Mouse (Mus musculus) midbrain, embryonic 16.5 days (tissue): ENCODE measurements around the gene Top3b. TPM values are rescaled to one million over a fixed set of nuclear protein-coding genes. Genes with fewer than 3 reads are reported as not detected.

ENCODE experiments used
- ATAC-seq: fragments of 200-750 bp; cut with Nextera tagmentation; 2 replicates; pipeline ENCODE4 v1.8.0; 2017; ENCODE audit warnings: moderate TSS enrichment
- H3K27ac ChIP-seq: fragments of 300-500 bp; sonication (generic); 2 replicates; pipeline ENCODE4 v1.5.1; 2014; ENCODE audit warnings: mild to moderate bottlenecking, low read length, mixed read lengths
- H3K27me3 ChIP-seq: fragments of 300-500 bp; sonication (generic); 2 replicates; pipeline ENCODE4 v1.6.1; 2014; ENCODE audit warnings: low read depth, low read length, mixed read lengths; ENCODE audit not compliant: control insufficient read depth, insufficient read depth
- H3K36me3 ChIP-seq: fragments of 300-500 bp; sonication (generic); 2 replicates; pipeline ENCODE4 v1.6.1; 2014; ENCODE audit warnings: mild to moderate bottlenecking, low read length, moderate library complexity, mixed read lengths; ENCODE audit not compliant: control insufficient read depth, insufficient read depth
- H3K4me1 ChIP-seq: fragments of 300-500 bp; sonication (generic); 2 replicates; pipeline ENCODE4 v1.6.1; 2014; ENCODE audit warnings: mild to moderate bottlenecking, low read length, mixed read lengths; ENCODE audit not compliant: control insufficient read depth, insufficient read depth
- H3K4me2 ChIP-seq: fragments of 300-500 bp; sonication (generic); 2 replicates; pipeline ENCODE4 v1.6.1; 2014; ENCODE audit warnings: mild to moderate bottlenecking, low read length, mixed read lengths
- H3K4me3 ChIP-seq: fragments of 300-500 bp; sonication (generic); 2 replicates; pipeline ENCODE4 v1.5.1; 2014; ENCODE audit warnings: low read depth, mild to moderate bottlenecking, low read length, moderate library complexity, mixed read lengths
- H3K9ac ChIP-seq: fragments of 300-500 bp; sonication (generic); 2 replicates; pipeline ENCODE4 v1.6.1; 2014; ENCODE audit warnings: low read depth, low read length, mixed read lengths
- H3K9me3 ChIP-seq: fragments of 300-500 bp; sonication (generic); replicated peaks from 2 replicates; pipeline ENCODE4 v1.6.1; 2014; ENCODE audit warnings: mild to moderate bottlenecking, low read length, mixed read lengths; ENCODE audit not compliant: control insufficient read depth, poor library complexity, severe bottlenecking
- whole genome bisulfite sequencing: fragments of 180-500 bp; shearing (Covaris S2); extraction: QIAGEN DNeasy Blood & Tissue Kit; methylation state at CpG from one replicate; pipeline ENCODE4 v1.1.7; 2014; 5-methylcytosine and 5-hydroxymethylcytosine counted together
- polyA plus RNA-seq: library from polyadenylated mRNA; unstranded; fragments of >200 nt; fragmentation: Nextera tagmentation; extraction: Ambion mirVana; gene quantifications from 2 replicates; pipeline ENCODE4 v1.2.1, GENCODE M21; 2015

The Top3b gene
- polyA plus RNA-seq, result 72.5 and 73.1 TPM in 2 replicates

DNA sequence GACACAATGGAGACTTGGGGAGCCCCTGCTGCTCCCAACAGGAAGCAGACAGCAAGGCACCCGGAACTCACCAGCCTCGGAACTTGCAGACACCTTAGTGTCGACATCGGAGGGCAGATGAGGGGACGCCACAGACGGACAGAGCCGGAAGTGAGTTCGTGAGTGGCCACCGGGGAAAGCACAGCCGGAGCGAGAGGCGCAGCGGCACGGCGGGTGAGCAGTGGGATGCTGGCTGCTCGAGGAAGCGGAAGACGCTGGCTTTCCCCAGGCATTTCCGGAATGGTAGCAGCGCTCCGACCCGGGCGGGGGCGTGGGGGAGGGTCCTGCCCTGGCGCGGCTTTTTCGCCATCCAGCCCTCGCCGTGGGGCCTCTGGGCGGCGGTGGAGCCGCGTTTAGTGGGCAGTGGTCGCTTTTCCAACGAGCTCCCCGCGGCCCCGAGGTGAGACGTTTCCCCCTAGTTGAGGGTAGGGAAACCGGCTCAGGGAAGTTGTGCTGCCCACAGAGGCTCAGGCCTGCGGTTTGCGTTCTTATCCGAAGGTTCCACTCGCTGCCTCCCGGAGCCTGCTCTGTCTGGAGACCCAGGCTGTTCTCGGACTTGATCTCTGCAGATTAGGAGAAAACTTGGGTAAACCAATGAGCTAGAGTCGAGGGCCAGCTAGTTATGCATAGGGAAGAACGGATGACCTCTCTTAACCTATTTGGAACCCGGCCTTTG is at the start of gene Top3b, which contains the start of gene Vpreb1:
Gene Top3b, plus strand, starts transcription at position 120 of the 715 bp plus-strand sequence.
Gene Vpreb1, minus strand, starts transcription at position 227 of the 715 bp plus-strand sequence.
- peaks cover 1% of the 10 kb centered on the region; the same call in 1 of the 2 replicates for H3K36me3 ChIP-seq
- peaks cover 14% of the 10 kb centered on the region for H3K4me1 ChIP-seq
- under 1% methylated on average over 48 of the region's 49 CpGs for WGBS
- ATAC-seq, result peak; percentile 96
- peak within 1 kb of the TSS; percentile 92 for H3K27ac ChIP-seq
- H3K4me2 ChIP-seq, result peak within 1 kb of the TSS; percentile 75
- peak within 1 kb of the TSS; percentile 85 for H3K9ac ChIP-seq
- H3K9me3 ChIP-seq, result no peaks in the 10 kb centered on the region
- H3K27me3 ChIP-seq, result no peaks in the 10 kb centered on the region
- peak within 1 kb of the TSS; percentile 69 for H3K4me3 ChIP-seq

DNA sequence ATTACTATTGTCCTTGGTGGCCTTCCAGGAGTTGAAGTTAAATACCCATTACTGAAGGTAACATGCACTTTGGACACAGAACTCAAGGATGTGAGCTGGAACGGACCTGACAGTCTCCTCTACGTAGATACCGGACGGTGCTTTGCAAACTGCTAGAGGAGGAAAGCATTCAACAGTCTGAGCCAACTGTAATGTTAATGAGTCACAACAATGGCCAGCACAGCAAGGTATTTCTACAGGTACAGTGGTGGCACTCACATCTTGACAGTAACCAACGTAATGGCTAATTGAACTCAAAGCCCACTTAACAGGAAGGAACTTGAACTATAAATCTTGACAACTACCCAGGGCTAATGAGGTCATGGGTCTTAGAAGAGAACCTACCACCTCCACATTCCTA is 45.1 kb upstream of the Top3b start:
- no peak for ATAC-seq
- 32% methylated on average over 5 of the region's 5 CpGs for WGBS
- no peak overlapping the region for H3K9ac ChIP-seq
- peaks cover 2% of the 10 kb centered on the region; the same call in 1 of the 2 replicates for H3K4me1 ChIP-seq
- peaks cover 7% of the 10 kb centered on the region for H3K36me3 ChIP-seq
- peaks cover 3% of the 10 kb centered on the region; the same call in 1 of the 2 replicates for H3K9me3 ChIP-seq
- no peak overlapping the region for H3K4me3 ChIP-seq
- H3K27ac ChIP-seq, result no peak overlapping the region
- no peaks in the 10 kb centered on the region for H3K27me3 ChIP-seq
- no peak overlapping the region for H3K4me2 ChIP-seq

DNA sequence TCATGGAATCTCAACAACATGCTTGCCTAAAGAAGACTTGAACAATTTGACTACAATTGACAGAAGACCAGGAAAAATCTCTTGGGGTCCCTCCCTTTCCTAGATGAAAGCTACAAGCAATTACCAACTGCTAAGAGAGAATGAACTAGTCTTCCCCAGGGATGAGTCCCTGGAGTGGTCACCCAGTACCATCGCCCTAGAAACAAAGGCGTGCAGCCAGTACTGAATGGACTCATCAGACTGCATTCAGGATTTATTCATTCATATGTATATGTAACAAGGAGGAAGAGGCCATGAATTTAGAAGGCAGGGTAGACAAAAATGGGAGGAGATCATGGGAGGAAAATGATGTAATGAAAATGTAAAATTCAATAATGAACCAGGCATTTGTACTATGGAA is 44.3 kb upstream of the Top3b start:
- no peak overlapping the region for H3K4me2 ChIP-seq
- no peaks in the 10 kb centered on the region for H3K27me3 ChIP-seq
- H3K4me1 ChIP-seq, result peaks cover 2% of the 10 kb centered on the region; the same call in 1 of the 2 replicates
- H3K9ac ChIP-seq, result no peak overlapping the region
- no peak for ATAC-seq
- H3K36me3 ChIP-seq, result peaks cover 7% of the 10 kb centered on the region
- no peak overlapping the region for H3K27ac ChIP-seq
- no peak overlapping the region for H3K4me3 ChIP-seq
- H3K9me3 ChIP-seq, result peaks cover 3% of the 10 kb centered on the region; the same call in 1 of the 2 replicates
- WGBS, result 71% methylated on average over 2 of the region's 2 CpGs

DNA sequence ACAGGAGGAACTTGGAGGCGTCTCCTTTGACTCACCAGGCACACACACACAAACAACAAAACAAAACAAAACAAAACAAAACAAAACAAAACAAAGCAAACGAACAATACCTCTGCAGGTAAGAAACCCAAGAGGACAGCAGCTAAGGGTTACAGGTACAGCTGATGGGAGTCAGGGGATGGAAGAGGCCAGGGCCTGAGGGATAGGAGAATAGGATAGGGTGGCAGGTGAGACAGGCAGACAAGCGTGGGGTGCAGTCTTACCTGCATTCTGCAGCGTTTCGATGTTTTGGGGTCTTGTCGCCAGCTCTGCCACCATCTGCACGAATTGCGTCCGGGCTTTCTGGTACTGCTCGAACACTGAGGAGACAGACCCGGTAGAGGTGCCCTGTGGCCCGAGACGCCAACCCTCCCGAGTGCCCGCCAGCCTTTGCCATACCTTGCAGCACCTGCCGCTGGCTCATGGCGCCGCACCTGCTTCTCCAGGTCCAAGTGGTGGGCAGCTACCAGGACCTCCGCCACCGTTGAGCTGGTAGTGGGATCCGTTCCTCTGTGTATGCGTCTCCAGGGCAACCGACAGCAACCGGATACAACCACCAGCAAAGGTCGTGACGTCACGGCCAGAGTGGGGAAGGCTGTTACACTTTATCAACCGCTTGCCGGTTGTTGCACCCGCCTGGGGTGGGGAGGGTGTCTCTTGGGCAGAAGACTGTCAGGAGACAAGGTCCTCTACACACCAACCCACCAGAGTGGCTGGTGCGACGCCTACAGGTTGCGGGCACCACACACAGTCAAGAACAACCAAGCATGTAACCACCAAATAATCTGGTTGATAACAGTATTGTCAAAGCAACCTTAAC is 41.5 kb upstream of the Top3b start, which contains the start of gene Spag6l:
Gene Spag6l, minus strand, starts transcription at position 700 of the 859 bp plus-strand sequence.
- H3K27ac ChIP-seq, result peak within 1 kb of the TSS; percentile 53; the same call in 1 of the 2 replicates
- ATAC-seq, result peak; percentile 98
- no peaks in the 10 kb centered on the region for H3K36me3 ChIP-seq
- H3K9me3 ChIP-seq, result no peaks in the 10 kb centered on the region
- WGBS, result 9% methylated on average over 33 of the region's 33 CpGs
- peak within 1 kb of the TSS; percentile 54 for H3K4me3 ChIP-seq
- H3K9ac ChIP-seq, result peak within 1 kb of the TSS; percentile 69
- H3K4me1 ChIP-seq, result peaks cover 2% of the 10 kb centered on the region; the same call in 1 of the 2 replicates
- no peaks in the 10 kb centered on the region for H3K27me3 ChIP-seq
- H3K4me2 ChIP-seq, result peak within 1 kb of the TSS; percentile 56

DNA sequence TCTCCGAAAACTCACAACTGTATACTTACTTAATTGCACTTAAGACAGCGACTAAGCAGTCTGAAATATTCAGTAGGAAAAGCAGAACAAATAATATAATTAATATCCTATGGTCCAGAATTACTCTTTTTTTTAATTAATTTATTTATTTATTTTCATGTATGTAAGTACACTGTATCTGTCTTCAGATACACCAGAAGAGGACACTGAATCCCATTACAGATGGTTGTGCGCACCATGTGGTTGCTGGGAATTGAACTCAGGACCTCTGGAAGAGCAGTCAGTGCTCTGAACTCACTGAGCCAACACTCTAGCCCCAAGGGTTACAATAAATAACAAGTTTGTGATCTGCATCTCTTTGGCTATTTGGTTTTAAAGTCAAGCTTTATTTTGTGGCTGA is 40.9 kb upstream of the Top3b start:
- H3K36me3 ChIP-seq, result no peaks in the 10 kb centered on the region
- H3K9ac ChIP-seq, result peak overlapping the region; percentile 69; the same call in 1 of the 2 replicates
- peak overlapping the region; percentile 54 for H3K4me3 ChIP-seq
- H3K4me2 ChIP-seq, result peak overlapping the region; percentile 56
- H3K4me1 ChIP-seq, result peaks cover 2% of the 10 kb centered on the region; the same call in 1 of the 2 replicates
- no peaks in the 10 kb centered on the region for H3K27me3 ChIP-seq
- H3K27ac ChIP-seq, result no peak overlapping the region
- no peaks in the 10 kb centered on the region for H3K9me3 ChIP-seq
- ATAC-seq, result peak; percentile 26
- WGBS, result 92% methylated on average over 3 of the region's 3 CpGs

DNA sequence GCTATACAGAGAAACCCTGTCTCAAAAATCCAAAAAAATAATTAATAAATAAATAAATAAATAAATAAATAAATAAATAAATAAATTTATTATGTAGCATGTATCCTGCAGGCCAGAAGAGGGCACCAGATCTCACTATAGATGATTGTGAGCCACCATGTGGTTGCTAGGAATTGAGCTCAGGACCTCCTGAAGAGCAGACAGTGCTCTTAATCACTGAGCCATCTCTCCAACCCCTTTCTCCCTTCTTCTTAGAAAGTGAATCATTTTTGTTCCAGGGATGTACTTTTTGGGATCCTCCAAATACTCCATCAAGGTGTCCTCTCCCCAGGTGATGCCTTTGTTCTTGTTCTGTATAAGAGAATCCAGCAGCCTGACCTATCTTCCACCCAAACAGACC is 21.3 kb upstream of the Top3b start:
- H3K27ac ChIP-seq, result no peak overlapping the region
- H3K9me3 ChIP-seq, result no peaks in the 10 kb centered on the region
- no peaks in the 10 kb centered on the region for H3K27me3 ChIP-seq
- H3K4me1 ChIP-seq, result no peaks in the 10 kb centered on the region
- H3K9ac ChIP-seq, result no peak overlapping the region
- H3K4me3 ChIP-seq, result no peak overlapping the region
- ATAC-seq, result no peak
- H3K4me2 ChIP-seq, result no peak overlapping the region
- H3K36me3 ChIP-seq, result no peaks in the 10 kb centered on the region

DNA sequence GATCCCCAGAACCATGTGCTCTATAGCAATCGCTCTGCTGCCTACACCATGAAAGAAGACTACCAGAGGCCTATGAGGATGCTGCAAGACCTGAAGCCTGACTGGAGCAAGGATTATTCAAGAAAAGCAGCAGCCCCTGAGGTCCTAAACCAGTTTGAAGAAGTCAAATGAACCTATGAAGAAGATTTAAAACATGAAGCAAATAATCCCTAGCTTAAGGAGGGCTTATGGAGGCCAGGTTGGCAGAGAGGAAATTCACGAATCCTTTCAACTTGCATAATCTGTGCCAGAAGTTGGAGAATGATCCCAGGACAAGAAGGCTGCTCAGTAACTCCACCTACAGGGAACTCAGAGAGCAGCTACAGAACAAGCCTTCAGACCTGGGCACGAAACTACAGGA is 18.1 kb upstream of the Top3b start:
- 81% methylated on average over 3 of the region's 3 CpGs for WGBS
- Histone ChIP-seq H3K9me3 (no peaks in the 10 kb centered on the region), H3K4me1 (no peaks in the 10 kb centered on the region), H3K4me3 (no peak overlapping the region), H3K27ac (no peak overlapping the region), H3K27me3 (no peaks in the 10 kb centered on the region), H3K9ac (no peak overlapping the region), H3K4me2 (no peak overlapping the region), H3K36me3 (no peaks in the 10 kb centered on the region)
- no peak for ATAC-seq

DNA sequence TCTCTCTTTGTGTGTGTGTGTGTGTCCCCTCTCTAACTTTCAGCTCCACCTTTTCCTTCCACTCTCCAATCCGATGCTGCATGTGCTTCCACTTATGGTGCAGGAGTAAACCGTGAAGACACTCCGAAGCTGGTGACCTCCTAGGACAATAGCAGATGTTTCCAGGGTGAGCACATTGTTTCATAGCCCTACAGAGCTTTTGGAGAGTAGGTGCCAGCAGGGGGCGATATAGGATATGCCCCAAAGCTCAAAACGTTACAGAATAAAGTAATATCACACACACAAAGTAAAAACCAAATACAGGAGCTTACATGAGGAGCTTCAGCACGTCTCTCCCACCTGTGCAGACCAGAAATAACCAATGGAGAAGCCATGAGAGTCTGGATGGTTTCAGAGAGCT is 15.7 kb upstream of the Top3b start:
- Histone ChIP-seq H3K9ac (no peak overlapping the region), H3K27me3 (no peaks in the 10 kb centered on the region), H3K36me3 (no peaks in the 10 kb centered on the region), H3K27ac (no peak overlapping the region), H3K4me3 (no peak overlapping the region), H3K4me1 (no peaks in the 10 kb centered on the region), H3K4me2 (no peak overlapping the region), H3K9me3 (no peaks in the 10 kb centered on the region)
- 45% methylated on average over 6 of the region's 6 CpGs for WGBS
- ATAC-seq, result no peak
